Mouse (Mus musculus): ENCODE results near the gene Gcnt2.
"Not testable (repeated sequence)": the region's sequence is repeated elsewhere in the genome, so short reads cannot be mapped to it uniquely, and the experiment has no call there.

Gcnt2 gene

DNA sequence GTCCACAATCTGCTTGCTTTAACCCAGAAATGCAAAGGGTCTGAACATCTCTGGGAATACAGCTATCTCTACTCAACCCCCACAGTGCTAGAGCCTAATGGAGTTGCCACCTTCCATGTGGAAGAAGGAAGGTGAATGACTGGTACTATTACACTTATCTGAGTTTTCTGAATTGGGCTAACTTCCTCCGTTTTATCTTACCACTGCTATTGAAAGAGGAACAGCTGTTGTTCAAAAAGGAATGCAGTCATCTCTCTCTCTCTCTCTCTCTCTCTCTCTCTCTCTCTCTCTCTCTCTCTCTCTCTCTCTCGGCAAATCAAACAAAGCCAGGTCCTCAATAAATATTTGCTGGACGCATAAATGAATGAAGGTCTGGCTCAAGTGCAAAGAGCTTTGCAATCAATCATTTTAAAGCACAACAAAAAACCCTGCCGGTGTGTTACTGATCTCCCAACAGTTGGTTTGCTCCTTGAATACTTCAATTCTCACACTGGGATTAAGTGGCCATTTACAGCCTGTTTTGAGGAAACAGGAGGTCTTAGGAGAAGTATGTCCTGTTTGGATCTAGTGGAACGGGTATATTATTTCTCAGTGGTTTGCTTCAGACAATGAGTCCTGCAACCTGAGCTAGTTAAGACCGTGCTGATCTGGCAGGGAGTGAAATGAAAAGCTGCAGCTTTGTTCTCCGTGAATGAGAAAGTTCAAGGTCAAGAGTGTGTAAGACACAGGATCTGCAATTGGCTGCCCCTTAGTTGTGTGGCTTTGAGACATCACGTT is 135.1 kb downstream of the Gcnt2 start:
- DNase-seq (ENCODE audit: low read depth, low spot score), result no peak

DNA sequence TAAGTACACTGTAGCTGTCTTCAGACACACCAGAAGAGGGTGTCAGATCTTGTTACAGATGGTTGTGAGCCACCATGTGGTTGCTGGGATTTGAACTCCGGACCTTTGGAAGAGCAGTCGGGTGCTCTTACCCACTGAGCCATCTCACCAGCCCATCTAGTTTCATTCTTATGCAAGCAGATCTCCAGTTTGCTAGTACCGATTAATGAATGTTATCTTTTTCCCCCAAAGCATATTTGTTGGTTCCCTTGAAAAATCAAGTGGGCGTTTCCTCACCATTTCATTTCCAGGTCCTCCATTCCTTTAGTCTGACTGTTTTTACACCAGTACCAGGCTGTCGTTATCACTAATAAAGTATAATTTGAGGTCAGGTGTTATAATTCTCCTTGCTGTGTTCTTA is 139.0 kb downstream of the Gcnt2 start:
- not testable (repeated sequence) for DNase-seq (ENCODE audit: low read depth, low spot score)

DNA sequence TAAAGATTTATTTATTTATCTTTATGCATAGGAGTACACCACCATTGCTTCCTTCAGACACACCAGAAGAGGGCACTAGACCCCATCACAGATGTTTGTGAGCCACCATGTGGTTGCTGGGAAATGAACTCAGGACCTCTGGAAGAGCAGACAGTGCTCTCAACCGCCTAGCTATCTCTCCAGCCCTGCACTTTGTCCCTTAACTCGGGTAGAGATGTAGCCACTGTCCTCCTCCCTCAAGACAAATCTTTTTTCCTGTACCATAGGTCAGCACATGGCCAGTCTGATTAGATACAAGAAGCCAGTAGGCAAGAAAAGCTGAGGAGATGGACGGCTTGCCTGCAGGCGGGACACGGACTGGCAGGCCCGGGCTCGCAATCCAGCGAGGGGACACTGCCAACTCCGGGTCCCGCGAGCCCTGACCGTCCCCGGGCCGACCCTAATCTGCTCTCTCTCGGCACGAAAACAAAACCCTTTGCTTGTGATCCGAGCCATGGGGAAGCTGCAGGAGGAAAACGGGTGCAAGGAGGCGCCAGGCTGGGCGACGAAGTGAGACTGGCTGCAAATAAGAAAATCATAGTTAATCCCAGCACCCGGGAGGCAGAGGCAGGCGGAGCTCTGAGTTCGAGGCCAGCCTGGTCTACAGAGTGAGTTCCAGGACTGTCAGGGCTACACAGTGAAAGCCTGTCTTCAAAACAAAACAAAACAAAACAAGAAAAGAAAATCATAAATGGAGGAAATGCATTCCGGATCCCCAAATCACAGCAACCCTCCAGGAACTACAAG is 140.8 kb downstream of the Gcnt2 start:
- no peak for DNase-seq (ENCODE audit: low read depth, low spot score)

DNA sequence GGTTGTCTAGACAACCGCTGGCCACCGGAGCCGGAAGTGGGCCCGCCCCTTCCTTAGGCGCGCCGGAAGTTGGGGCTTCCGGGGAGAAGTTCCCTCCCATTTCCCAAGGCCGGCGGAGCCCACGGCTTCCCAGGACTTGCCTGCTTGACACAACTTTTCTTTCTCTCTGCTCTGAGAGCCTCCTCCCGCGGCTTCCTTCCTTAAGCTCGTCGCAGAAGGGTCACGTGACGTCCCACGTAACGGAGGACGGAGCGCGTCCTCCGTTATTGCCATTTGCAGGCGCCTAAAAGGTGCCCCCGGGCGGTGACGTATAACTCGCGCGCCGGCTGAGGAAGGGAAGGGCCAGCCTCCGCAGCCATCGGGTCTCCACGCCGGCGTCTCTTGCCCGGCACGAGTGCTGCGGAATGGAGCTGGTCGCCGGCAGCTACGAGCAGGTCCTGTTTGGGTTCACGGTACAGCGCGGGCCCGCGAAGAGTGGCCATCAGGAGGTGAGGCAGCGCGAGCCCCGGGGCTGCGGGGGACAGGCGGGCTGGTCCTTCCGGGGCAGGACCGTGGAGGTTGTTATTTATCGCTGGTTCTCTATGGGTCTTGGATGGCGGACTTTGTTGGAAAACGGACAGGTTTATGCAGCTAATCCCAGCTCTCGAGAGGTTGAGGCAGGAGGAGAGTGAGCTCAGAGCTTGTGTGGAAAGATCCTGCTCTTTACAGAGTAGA is 141.5 kb downstream of the Gcnt2 start, which contains the start of gene Pak1ip1:
Gene Pak1ip1, plus strand, starts transcription at position 98 of the 714 bp plus-strand sequence.
- DNase-seq (ENCODE audit: low read depth, low spot score), result peak; percentile 82

DNA sequence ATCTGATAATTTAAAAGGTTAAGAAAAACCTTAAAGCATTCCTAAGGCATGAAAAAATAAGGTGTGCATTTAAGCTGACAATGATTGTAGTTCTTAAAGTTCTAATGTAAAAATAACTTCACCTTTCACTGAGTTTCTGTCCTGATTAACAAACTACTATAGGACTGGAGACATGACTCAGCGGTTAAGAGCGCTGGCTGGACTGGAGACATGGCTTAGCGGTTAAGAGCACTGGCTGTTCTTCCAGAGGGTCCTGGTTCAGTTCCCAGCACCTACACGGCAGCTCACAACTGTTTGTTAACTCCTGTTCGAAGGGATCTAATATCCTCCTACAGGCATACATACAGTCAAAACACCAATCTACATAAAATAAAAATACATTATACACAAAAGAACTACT is 142.4 kb downstream of the Gcnt2 start:
- no peak for DNase-seq (ENCODE audit: low read depth, low spot score)

DNA sequence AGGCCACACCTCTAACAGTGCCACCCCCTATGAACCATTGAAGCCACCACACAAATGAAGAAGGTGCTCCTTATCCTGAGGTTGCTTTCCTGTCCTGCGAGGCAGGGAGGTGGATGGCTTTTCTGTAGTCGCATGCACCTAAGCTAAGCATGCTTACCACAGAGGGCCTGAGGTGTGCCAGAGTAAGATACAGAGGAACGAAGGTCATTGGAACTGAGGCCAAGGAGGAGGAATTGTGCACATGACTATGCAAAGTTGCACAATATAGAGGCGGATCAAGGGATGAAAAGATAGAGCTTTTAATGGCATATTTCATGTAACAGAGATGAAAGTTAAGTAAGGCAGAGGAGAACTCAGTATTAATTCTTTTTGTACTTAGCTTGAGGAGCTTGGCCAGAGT is 146.7 kb downstream of the Gcnt2 start:
- DNase-seq (ENCODE audit: low read depth, low spot score), result no peak

DNA sequence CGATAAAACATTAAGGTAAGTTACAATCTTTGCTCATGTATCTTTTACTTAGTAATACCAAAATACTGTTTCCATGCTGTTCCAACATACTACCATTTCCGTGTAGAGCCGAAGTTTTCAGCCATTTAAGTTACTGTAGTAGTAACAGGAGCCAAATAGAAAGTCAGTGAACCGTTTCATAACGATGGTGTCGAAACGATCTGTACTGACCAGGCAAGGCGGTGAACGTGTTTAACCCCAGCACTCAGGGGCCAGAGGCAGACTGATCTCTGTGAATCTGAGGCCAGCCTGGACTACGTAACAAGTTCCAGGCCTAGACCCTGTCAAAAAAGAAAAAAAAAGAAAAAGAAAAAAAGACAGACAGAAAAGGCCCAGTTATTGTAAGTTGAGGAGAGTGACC is 148.7 kb downstream of the Gcnt2 start:
- no peak for DNase-seq (ENCODE audit: low read depth, low spot score)

DNA sequence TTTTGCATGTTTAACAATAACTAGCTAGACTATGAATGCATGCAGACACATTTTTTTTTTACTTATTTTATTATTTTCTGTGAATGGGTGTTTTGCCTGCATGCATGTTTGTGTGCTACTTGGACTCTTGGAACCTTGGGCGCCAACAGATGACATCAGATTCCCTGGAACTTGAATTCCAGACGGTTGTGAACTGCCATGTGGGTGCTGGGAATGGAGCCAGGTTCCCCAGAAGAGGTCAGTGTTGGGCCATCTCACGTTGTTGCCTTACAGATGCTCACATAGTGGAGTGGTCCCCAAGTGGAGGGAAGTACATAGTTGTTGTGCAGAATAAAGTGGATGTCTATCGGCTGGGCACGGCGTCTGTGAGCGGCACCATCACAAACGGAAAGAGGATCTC is 149.4 kb downstream of the Gcnt2 start:
- DNase-seq (ENCODE audit: low read depth, low spot score), result no peak

Data from WW6 (cell line).